Mouse (Mus musculus): ENCODE measurements around the gene Tnip1. TPM values are rescaled to one million over a fixed set of nuclear protein-coding genes. Genes with fewer than 3 reads are reported as not detected.
"Not testable (repeated sequence)": the region's sequence is repeated elsewhere in the genome, so short reads cannot be mapped to it uniquely, and the experiment has no call there.

The Tnip1 gene
- total RNA-seq, 1 experiment from 2014 or later, result 97.1 TPM

DNA sequence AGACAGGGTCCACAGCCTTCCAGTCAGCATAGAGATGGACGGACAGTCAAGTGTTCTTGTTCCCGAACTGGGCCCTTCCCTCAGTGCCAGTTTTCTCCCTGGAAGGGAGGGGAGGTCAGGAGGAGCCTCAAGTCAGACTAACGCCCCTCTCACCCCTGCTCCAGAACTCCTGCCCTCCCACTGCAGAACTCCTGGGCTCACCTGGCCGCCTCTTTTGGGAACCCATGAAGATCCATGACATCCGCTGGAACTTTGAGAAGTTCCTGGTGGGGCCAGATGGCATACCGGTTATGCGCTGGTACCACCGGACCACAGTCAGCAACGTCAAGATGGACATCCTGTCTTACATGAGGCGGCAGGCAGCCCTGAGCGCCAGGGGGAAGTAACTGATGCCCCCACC, 53.4 kb downstream of the Tnip1 start:
- DNase-seq, result no peak

DNA sequence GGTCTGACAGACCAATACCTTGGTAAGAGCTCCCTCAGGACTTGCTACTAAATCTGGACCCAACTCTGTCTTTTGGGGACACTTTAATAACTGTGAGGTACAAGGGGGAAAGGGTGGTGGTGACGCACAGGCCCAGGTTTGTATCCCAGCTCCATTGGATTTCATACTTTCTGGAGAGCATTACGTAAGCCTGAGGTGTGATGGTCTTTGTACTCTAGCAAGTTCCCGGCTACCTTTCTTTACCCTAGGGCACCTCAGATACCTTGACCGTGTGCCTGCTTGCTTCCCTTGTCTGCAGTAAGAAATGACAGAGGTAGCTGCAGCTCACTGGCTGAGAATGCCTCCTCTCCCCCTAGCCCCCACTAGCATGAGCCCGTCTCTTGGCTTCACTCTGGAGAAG, 55.5 kb downstream of the Tnip1 start:
- no peak for DNase-seq

DNA sequence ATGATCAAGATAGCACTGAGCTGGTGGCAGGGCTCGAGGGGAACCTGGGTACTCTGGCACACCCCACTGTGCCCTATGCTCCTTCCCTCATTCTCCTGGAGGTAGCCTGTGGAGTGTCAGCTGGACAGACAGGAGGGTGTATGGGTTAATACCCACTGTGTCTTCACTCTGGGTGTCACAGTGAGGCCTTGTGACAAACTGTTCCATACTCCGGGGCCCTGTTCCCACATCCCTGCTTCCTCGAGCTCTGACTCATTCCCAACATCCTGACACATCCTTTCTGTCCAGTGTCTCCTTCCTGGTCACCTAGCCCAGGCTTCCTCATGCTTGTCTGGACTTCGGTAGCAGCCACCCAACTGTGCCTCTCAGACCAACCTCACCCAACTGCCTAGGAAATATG, 56.3 kb downstream of the Tnip1 start:
- DNase-seq, result no peak

GRCm38 (mm10) chr11:54905931-54906330, 56.8 kb downstream of the Tnip1 start:
- DNase-seq, result no peak

- no peak for DNase-seq
These were observed 57.6 kb downstream of the Tnip1 start for GRCm38 (mm10) chr11:54905086-54905485.

DNA sequence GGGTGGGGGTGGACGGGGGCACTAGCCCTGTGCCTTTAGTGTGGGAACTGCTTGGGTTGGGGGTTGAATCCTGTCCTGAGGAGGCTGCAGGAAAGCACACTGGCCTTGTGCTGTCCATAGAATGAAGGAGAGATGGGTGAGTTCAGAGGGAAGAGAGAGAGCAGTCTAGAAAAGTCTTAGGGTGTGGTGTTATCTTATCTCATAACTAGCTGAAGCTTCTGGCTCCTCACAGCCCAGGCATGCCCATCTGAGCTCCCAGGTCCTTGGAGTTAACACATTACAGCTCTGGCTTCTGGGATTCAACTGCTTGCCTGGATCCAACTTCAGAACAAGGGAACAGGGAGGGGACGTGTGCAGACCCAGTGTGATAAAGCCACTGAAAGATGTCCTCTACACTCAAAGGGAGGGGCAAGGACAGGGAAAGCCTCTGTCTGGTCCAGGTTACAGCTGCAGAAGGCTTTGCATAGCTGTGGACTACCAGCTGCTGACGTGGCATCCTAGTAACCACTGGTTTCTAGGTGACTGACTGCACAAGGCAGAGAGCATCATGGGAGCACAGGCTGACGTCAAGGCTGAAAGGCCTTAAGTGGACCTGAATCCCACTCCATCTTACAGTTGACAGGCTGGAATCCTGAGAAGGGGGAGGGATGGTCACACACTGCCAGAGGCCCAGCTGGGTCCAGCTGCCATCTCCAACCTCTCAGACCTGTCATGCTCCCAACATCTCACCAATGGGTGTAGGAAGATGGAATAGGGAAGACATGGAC, 58.6 kb downstream of the Tnip1 start:
- no peak for DNase-seq

- DNase-seq, result no peak
These were observed 59.4 kb downstream of the Tnip1 start for GRCm38 (mm10) chr11:54903339-54903738.

- peak; percentile 69 for DNase-seq
These were observed 60.1 kb downstream of the Tnip1 start, which contains the start of gene Gpx3 for GRCm38 (mm10) chr11:54902333-54903323. Gene Gpx3, plus strand, starts transcription at chr11:54902453.

DNA sequence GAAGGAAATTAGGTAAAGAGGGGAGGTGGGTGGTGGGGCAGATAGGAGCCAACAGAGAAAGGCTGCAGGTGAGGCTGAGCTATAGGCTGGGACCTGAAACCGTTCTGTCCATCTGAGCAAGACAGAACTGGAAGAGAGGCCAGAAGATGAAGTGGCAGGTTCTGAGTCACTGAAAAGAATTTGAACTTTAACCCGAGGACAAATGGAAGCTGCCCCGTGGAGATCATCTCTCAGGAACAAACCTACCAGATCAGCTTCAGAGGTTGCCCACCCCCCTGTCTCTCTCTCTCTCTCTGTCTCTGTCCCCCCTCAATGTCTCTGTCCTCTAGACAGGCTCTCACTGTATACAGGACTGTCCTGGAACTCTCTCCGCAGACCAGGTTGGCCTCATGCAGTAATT, 63.1 kb downstream of the Tnip1 start:
- no peak for DNase-seq

DNA sequence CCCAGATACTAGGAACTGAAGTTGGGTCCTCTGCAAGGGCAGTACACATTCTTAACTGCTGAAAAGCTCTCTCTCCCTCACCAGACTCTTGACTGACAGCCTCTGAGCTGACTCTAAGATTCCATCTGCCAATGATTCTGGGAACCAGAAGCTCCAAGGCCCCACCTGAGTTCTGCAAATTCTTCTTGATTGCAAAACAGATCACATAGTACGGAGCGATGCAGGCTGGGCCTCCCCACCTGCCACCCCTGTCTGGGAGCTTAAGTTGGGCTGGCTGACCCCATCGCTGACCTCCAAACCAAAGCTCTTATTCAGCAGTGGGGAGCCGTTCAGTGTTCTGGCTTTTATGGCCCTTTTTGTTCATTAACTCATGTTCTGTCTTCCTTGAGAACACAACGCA, 65.2 kb downstream of the Tnip1 start:
- DNase-seq, result no peak

GRCm38 (mm10) chr11:54896646-54897045, 66.1 kb downstream of the Tnip1 start:
- DNase-seq, result not testable (repeated sequence)

GRCm38 (mm10) chr11:54894589-54894988, 68.1 kb downstream of the Tnip1 start:
- DNase-seq, result no peak

DNA sequence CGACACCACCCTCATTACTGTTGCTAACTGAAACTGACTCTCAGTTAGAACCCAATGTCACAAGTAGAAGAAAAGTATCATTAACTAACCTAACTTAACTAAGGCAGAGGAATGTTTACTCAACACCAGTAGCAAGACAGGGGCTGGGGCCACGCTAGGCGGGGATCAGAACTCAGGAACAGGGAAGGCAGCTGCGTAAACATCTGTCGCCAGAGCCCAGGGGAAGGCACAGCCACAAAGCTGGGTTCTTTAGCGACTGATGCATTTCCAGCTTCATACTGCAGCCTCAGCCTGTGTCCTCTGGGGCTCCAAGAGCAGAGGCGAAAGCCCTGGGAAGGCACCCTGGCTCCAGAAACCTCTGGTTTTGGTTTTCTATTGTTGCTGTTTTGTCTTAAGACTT, 70.6 kb downstream of the Tnip1 start:
- no peak for DNase-seq

DNA sequence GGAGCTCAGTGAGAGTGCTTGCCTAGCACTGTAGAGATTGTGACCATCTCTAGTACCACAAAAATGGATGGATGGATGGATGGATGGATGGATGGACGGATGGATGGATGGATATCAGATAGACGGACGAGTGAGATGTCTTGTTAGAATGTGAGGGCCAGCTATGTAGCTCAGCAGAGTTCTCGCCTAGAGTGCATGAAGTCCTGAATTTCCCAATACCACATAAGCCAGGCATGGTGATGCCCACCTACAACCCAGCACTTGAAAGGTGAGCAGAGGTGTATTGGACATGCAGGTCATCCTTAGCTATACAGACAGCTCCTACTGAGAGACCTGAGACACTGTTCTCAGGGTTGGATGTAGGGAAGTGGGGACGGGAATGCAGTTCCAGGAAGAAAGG, 71.4 kb downstream of the Tnip1 start:
- DNase-seq, result no peak

DNA sequence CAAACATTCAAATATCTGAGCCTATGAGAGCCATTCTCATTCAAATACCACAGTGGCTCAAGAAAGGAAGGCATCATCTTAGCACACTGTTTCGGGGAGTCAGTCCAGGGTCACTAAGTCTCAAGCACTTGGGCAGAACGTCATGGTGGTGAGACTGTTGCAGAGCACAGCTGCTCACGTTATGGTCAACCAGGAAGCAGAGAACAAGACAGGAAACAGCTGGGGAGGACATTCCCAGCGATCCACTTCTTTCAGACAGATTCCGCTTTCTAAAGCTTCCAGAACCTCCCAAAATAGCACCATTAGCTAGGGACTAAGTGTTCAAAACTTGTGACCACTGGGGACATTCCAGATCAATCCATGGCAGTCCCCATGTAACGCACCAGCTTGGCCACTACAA, 74.8 kb downstream of the Tnip1 start:
- no peak for DNase-seq

- DNase-seq, result no peak
These were observed 77.3 kb downstream of the Tnip1 start for GRCm38 (mm10) chr11:54885406-54885805.

- peak; percentile 44 for DNase-seq
These were observed 77.8 kb downstream of the Tnip1 start for GRCm38 (mm10) chr11:54884937-54885336.

- no peak for DNase-seq
These were observed 78.4 kb downstream of the Tnip1 start for GRCm38 (mm10) chr11:54884197-54884828.

DNA sequence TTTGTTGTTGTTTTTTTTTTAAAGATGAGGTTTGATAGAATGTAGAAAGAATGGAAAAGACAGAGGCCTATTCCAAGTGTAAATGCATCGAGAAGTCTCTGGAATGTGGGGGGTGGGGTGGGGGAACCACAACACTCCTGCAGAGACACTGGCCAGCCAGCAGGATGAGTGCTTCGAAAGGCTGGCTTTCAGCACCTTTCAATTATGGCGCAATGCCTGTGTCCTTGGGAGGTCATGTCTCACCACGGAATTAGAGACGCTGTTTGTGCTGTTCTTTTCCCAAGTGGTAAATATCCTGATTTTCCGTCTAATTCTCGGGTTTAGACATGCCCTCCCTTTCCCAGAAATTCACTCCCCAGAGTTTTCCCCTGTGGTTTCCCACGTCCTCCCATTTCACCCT, 80.0 kb downstream of the Tnip1 start:
- DNase-seq, result peak; percentile 47

GRCm38 (mm10) chr11:54881051-54881474, 81.7 kb downstream of the Tnip1 start:
- no peak for DNase-seq

DNA sequence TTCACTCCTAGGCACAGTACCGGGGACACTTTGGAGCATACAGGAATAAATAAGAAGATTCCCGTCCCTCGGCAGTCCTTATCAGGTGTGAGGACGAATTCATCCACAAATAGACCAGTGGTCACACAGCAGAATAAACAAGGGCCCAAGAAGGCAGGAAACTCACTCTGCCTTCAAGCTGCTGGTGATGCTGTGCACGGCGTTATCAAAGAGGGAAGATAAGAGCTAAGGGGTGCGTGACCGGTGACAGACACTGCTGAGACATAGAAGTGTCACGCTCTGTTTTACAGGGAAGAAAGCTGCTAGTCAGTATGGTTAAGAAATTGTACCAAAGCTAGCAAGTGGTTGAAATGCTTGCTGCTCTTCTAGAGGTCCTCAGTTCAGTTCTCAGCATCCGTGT, 82.8 kb downstream of the Tnip1 start:
- no peak for DNase-seq

GRCm38 (mm10) chr11:54879434-54879833, 83.3 kb downstream of the Tnip1 start:
- peak; percentile 24 for DNase-seq

DNA sequence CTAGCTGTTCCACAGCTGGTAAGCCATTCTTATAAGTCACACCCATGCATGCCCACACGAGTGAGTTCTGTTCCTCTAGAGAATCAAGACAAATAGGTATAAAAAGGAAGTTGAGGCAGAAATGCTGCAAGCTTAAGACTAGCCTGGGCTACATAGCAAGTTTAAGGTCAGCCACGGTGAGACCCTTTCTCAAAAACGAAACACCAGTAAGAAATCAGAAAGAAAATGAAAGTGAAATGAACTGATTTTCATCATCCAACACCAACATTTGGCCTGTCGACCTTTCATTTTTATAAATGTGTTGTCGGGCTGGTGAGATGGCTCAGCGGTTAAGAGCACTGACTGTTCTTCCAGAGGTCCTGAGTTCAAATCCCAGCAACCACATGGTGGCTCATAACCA, 83.8 kb downstream of the Tnip1 start:
- no peak for DNase-seq

Data from adrenal gland, postnatal 25 days (tissue).